Mouse (Mus musculus): Measurements from ENCODE around the gene BC049352.

BC049352 gene

GRCm38 (mm10) chr9:45291481-45292168 is 109.8 kb downstream of the BC049352 start:
- DNase-seq (ENCODE audit: extremely low spot score, low spot score), result no peak

GRCm38 (mm10) chr9:45294210-45295011 is 112.6 kb downstream of the BC049352 start:
- DNase-seq (ENCODE audit: extremely low spot score, low spot score), result no peak

- DNase-seq (ENCODE audit: extremely low spot score, low spot score), result peak; percentile 57
Observed at GRCm38 (mm10) chr9:45299231-45300006, 117.6 kb downstream of the BC049352 start.
